Mouse (Mus musculus) cerebellum, adult 2 months (tissue): ENCODE measurements around the gene Bco2.

Experiments used
- CTCF ChIP-seq: fragments of 200-500 bp; IDR thresholded peaks from 2 replicates; pipeline ENCODE4 v1.5.1; 2011; ENCODE audit warnings: low read depth, mild to moderate bottlenecking, control low read depth, low read length, moderate library complexity, borderline replicate concordance; ENCODE audit not compliant: insufficient read depth
- POLR2A ChIP-seq: fragments of 200-500 bp; IDR thresholded peaks from 2 replicates; pipeline ENCODE4 v1.6.1; 2011; ENCODE audit warnings: low read length, control low read depth, borderline replicate concordance; ENCODE audit not compliant: insufficient read depth

GRCm38 (mm10) chr9:50567881-50568280 lies 12.9 kb upstream of the Bco2 start:
- TF ChIP-seq CTCF, result no peak
- no peak for TF ChIP-seq POLR2A
